Mouse (Mus musculus): ENCODE data around the gene Cela1. TPM values are rescaled to one million over a fixed set of nuclear protein-coding genes. Genes with fewer than 3 reads are reported as not detected.

Cela1 gene
- polyA plus RNA-seq, 1 experiment from 2014 or later, result 2.0 TPM

- no peak overlapping the region for H3K4me2 ChIP-seq (ENCODE audit: low read length)
- no peaks in the 10 kb centered on the region for H3K36me3 ChIP-seq (ENCODE audit: control insufficient read depth, insufficient read depth, low read length)
- 5% methylated on average over 11 of the region's 11 CpGs for WGBS
- H3K27ac ChIP-seq (ENCODE audit: low read depth, low read length), result no peak overlapping the region
- H3K4me3 ChIP-seq (ENCODE audit: low read length), result no peak overlapping the region
- no peaks in the 10 kb centered on the region for H3K9me3 ChIP-seq (ENCODE audit: control insufficient read depth, low read length)
- H3K4me1 ChIP-seq (ENCODE audit: control insufficient read depth, insufficient read depth, low read depth, low read length), result no peaks in the 10 kb centered on the region
- H3K27me3 ChIP-seq (replicated peaks; ENCODE audit: control insufficient read depth, insufficient read depth, low read length), result no peaks in the 10 kb centered on the region; the same call in 1 of the 2 replicates
- no peak for ATAC-seq
- no peak overlapping the region for H3K9ac ChIP-seq (ENCODE audit: low read depth, low read length)
These were observed 59.8 kb downstream of the Cela1 start for GRCm38 (mm10) chr15:100627774-100628370.

GRCm38 (mm10) chr15:100627287-100627686, 60.4 kb downstream of the Cela1 start:
- no peaks in the 10 kb centered on the region for H3K9me3 ChIP-seq (ENCODE audit: control insufficient read depth, low read length)
- no peak for ATAC-seq
- 15% methylated on average over 10 of the region's 10 CpGs for WGBS

GRCm38 (mm10) chr15:100624435-100624834, 63.3 kb downstream of the Cela1 start:
- no peak overlapping the region for H3K9ac ChIP-seq (ENCODE audit: low read depth, low read length)
- H3K4me1 ChIP-seq (ENCODE audit: control insufficient read depth, insufficient read depth, low read depth, low read length), result no peaks in the 10 kb centered on the region
- H3K36me3 ChIP-seq (ENCODE audit: control insufficient read depth, insufficient read depth, low read length), result peaks cover 5% of the 10 kb centered on the region; the same call in 1 of the 2 replicates
- H3K27ac ChIP-seq (ENCODE audit: low read depth, low read length), result no peak overlapping the region; the same call in 1 of the 2 replicates
- H3K9me3 ChIP-seq (ENCODE audit: control insufficient read depth, low read length), result no peaks in the 10 kb centered on the region
- H3K27me3 ChIP-seq (replicated peaks; ENCODE audit: control insufficient read depth, insufficient read depth, low read length), result no peaks in the 10 kb centered on the region; the same call in 1 of the 2 replicates
- H3K4me2 ChIP-seq (ENCODE audit: low read length), result no peak overlapping the region
- WGBS, result 92% methylated on average over 3 of the region's 3 CpGs
- no peak overlapping the region for H3K4me3 ChIP-seq (ENCODE audit: low read length)
- ATAC-seq, result no peak

More at GRCm38 (mm10) chr15:100627287-100627686, 60.4 kb downstream of the Cela1 start:
- no peaks in the 10 kb centered on the region; the same call in 1 of the 2 replicates for H3K27me3 ChIP-seq (replicated peaks; ENCODE audit: control insufficient read depth, insufficient read depth, low read length)
- H3K4me1 ChIP-seq (ENCODE audit: control insufficient read depth, insufficient read depth, low read depth, low read length), result no peaks in the 10 kb centered on the region
- H3K27ac ChIP-seq (ENCODE audit: low read depth, low read length), result no peak overlapping the region
- no peak overlapping the region for H3K9ac ChIP-seq (ENCODE audit: low read depth, low read length)
- H3K4me2 ChIP-seq (ENCODE audit: low read length), result no peak overlapping the region
- H3K4me3 ChIP-seq (ENCODE audit: low read length), result no peak overlapping the region
- no peaks in the 10 kb centered on the region for H3K36me3 ChIP-seq (ENCODE audit: control insufficient read depth, insufficient read depth, low read length)

Small RNAs within 50 kb of the gene (microRNA-seq; reads per million reads assigned to microRNA genes)
- gene Mir6961, result not detected

Other genes starting within 250 kb of the Cela1 start
- gene Letmd1, start 218.9 kb downstream of the Cela1 start, polyA plus RNA-seq (2015; fragmentation: Nextera tagmentation; extraction: Ambion mirVana), result 59.3 and 62.0 TPM in 2 replicates
- gene Csrnp2, start 192.4 kb downstream of the Cela1 start, polyA plus RNA-seq (2015; fragmentation: Nextera tagmentation; extraction: Ambion mirVana), result 36.3 and 43.4 TPM in 2 replicates
- 32.4 and 37.4 TPM in 2 replicates for gene Tfcp2, start 135.9 kb downstream of the Cela1 start, polyA plus RNA-seq (2015; fragmentation: Nextera tagmentation; extraction: Ambion mirVana)
- gene Pou6f1, start 87.9 kb downstream of the Cela1 start, polyA plus RNA-seq (2015; fragmentation: Nextera tagmentation; extraction: Ambion mirVana), result 26.4 and 31.2 TPM in 2 replicates
- gene Dazap2, start 72.6 kb downstream of the Cela1 start, polyA plus RNA-seq (2015; fragmentation: Nextera tagmentation; extraction: Ambion mirVana), result 123 and 134 TPM in 2 replicates
- gene Smagp, start 51.0 kb downstream of the Cela1 start, polyA plus RNA-seq (2015; fragmentation: Nextera tagmentation; extraction: Ambion mirVana), result 3.6 and 4.1 TPM in 2 replicates
- 1.6 and 1.9 TPM in 2 replicates for gene Bin2, start 18.4 kb downstream of the Cela1 start, polyA plus RNA-seq (2015; fragmentation: Nextera tagmentation; extraction: Ambion mirVana)
- 0.17 and 0.30 TPM in 2 replicates for gene Galnt6, start 41.5 kb upstream of the Cela1 start, polyA plus RNA-seq (2015; fragmentation: Nextera tagmentation; extraction: Ambion mirVana)
- gene Slc4a8, start 73.8 kb upstream of the Cela1 start, polyA plus RNA-seq (2015; fragmentation: Nextera tagmentation; extraction: Ambion mirVana), result 24.7 and 27.9 TPM in 2 replicates
- gene Scn8a, start 181.9 kb upstream of the Cela1 start, polyA plus RNA-seq (2015; fragmentation: Nextera tagmentation; extraction: Ambion mirVana), result 11.6 and 20.0 TPM in 2 replicates